Mouse (Mus musculus) mesoderm, embryonic 11.5 days (tissue): ENCODE results near the gene Dmrta1.
"Not testable (repeated sequence)": the region's sequence is repeated elsewhere in the genome, so short reads cannot be mapped to it uniquely, and the experiment has no call there.

Source experiments
- DNase-seq: peaks from one replicate; pipeline ENCODE4 v3.0.0-alpha.2; 2012; ENCODE audit warnings: low read depth, low spot score

Gene Dmrta1

DNA sequence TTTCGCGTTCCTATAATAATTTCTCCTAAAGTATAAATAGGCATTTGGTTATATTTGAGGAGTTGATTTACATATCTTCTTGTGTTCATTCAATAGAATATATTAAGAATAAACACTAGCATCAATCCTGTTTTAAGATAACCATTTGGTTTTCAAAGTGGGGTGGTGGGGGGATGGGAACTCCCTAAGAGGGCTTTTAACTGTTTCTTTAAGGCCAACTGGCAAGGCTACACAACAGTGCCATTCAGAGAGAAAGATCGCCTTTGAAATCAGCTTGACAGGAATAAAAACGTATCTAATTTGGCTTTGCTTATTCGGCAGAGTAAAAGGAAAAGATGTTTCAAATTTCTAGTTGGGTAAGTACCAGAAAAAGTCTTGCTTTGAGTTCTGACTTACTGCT, at the start of gene Dmrta1:
Gene Dmrta1, plus strand, starts transcription at position 242 of the 400 bp plus-strand sequence.
- DNase-seq: no peak

DNA sequence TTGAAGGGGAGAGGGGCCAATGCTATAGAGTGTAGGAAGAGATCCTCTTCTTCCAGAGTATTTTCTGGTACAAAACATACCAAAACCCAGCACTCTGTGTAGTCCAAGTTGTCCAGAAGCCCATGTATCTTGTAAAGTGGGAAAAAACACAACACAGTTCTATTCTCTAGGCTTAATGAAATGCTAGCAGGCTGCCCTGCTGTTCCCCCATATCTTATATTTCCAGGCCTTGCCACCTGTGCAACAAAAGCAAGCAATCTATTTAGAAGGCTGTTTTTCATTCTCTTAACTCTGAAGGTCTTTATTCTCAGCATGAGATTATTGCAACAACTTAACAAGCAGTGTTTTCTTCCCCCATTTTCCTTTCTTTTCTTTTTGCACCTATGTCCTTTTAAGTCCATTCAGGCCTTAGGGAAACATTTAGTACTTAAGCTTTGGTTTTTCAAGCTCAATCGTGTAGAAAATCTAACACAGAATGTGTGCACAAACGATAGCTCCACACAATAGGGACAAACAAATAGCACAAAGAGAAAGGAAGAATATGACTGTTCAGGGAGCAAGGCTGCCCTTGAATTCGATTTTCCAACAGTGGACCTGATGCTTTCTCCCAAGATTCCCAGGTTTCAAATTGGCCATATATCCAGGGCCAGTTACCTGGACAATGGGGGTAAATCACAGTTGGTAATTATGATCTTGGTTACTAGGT, 48.7 kb upstream of the Dmrta1 start:
- DNase-seq: no peak

DNA sequence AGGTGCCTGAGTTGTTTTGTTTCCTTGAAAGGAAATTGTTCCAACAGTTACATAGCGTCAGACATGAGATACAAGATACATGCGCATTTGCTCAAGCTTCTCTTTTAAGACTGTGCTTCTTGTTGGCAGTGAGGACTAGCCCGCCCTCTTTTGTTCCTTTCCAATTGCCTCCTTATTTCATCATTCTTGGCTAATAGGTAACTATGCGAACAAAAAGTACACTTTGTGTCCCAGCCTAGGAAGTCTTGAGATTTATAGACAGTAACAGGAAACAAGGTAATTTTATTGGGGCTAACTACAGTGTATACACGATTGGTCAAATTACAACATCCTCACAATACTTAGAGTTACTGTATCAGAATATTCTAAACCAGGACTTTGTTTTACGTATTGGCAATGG, 47.7 kb upstream of the Dmrta1 start:
- DNase-seq: no peak

- no peak for DNase-seq
Observed at GRCm38 (mm10) chr4:89638651-89639050, 40.6 kb upstream of the Dmrta1 start.

- no peak for DNase-seq
Observed at GRCm38 (mm10) chr4:89644235-89645115, 34.8 kb upstream of the Dmrta1 start.

DNA sequence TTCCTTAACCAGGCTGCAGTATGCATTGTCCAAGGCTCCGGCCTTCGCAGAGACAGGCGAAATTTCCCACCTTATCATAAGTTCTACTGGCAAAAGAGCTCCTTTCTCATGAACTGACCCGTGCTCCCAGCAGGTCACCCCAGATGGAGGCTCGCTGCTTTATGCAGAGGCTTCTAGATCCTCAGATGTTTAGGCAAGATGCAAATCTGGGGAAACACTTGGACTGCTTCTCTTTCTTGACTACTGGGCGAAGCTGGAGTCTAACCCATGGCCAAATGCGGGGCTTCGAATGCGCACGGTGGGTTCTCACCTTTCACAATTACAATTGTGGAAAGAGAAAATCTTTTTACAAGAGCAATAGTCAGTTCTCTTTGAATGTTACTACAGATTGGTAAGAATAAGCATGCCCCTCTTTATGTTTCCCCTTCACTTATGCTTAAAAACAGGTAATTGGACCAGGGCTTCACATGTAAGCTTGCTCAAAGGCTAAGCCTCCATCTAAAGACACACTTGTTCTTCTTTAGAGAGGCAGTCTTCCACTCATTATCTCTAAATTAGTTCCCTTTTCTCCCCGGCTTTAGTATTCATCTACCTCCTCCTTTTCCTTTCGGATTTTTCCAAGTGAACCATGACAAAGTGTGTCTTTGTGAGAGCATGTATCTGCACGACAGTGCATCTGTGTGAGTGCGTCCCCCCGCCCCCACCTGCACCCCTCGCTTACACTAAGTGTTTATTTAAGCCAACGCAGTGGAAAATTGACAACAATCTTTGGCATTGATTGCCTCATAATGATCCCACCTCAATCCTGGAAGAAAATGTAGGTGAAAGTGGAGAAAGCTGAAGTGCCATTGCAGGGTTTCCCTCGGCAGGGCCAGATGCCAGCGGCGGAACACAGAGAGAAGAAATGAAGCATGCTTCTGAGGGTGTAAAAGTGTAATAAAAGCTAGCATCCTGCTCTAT, 28.6 kb upstream of the Dmrta1 start:
- DNase-seq: no peak

DNA sequence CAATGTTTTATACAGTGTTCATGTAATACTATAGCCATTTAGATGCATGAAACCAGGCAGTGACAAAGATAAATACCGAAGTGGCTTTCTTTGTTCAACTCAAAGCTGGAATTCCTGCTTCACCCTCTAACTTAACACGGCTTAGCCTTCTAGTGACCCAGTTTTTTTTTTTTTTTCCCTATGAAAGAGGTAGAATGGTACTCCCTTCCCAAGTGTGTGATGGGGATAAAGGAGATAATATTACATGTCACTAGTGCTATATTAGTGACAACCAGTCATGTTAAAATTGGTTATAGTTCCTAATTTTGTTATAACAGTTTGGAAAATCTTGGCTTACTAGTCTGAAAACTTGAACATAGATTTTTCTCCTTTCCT, 27.9 kb upstream of the Dmrta1 start:
- no peak for DNase-seq

- DNase-seq: no peak
Observed at GRCm38 (mm10) chr4:89651779-89652178, 27.5 kb upstream of the Dmrta1 start.

DNA sequence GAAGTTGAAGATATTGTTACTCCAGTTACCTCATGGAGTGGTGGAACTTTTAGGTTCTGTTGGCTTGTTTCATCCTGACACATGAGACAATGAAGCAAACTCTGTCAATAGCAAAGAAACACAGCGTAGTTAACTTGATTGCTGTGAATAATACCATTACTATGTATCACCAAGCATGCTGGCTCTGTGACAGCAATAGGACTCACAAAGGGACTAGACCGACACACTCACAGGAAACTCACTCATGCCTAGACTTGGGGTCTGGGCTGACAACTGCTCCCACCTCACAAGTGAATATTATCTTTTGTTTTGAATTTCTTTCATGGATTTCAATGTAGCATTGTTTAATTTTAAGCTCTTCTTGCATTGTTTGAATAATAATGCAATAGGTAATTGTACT, 15.8 kb upstream of the Dmrta1 start:
- no peak for DNase-seq

DNA sequence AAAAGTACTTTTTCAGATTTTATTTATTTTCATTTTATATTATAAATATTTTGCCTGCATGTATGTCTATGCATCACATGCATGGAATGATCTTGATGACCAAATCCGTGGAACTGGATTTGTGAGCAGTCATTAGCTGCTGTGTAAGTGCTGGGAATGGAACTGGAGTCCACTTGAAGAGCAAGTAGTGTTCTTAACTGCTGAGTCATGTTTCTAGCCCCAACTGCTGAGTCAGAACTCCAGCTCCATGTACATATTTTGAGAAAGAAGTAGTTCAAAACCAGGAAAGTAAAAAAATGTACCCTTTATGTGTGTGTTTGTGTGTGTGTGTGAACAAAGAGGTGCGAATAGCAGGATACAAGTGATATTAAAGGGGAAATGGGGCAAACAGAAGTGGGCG, 4.5 kb upstream of the Dmrta1 start:
- DNase-seq: no peak

DNA sequence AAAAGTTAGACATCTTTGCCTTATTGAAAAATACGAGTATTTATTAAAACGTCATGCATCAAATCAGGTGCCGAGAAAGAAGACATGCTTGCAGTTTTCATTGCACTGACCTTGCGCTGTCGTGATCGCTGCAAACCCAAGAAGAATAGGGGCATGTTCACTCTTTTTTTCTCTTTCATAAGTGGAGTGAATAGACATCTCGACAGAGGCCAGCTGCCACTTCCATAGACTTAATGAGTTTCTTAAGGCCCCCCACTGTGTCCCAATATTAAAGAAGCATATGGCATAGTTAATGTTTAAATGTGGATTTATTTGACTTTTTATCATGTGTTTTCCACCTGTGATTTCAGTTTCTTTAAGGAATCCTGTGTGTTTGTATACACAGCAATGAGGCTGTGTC, 1.3 kb upstream of the Dmrta1 start:
- peak; percentile 25 for DNase-seq

GRCm38 (mm10) chr4:89678713-89679112, 523 bp upstream of the Dmrta1 start:
- DNase-seq: no peak

- DNase-seq: peak; percentile 48
Observed at GRCm38 (mm10) chr4:89687961-89688803, 8.9 kb downstream of the Dmrta1 start.

- DNase-seq: peak; percentile 25
Observed at GRCm38 (mm10) chr4:89688804-89689497, 9.7 kb downstream of the Dmrta1 start.

- DNase-seq: no peak
Observed at GRCm38 (mm10) chr4:89691936-89692335, 12.7 kb downstream of the Dmrta1 start.

GRCm38 (mm10) chr4:89692780-89693179, 13.5 kb downstream of the Dmrta1 start:
- no peak for DNase-seq

- DNase-seq: no peak
Observed at GRCm38 (mm10) chr4:89695589-89695988, 16.4 kb downstream of the Dmrta1 start.

DNA sequence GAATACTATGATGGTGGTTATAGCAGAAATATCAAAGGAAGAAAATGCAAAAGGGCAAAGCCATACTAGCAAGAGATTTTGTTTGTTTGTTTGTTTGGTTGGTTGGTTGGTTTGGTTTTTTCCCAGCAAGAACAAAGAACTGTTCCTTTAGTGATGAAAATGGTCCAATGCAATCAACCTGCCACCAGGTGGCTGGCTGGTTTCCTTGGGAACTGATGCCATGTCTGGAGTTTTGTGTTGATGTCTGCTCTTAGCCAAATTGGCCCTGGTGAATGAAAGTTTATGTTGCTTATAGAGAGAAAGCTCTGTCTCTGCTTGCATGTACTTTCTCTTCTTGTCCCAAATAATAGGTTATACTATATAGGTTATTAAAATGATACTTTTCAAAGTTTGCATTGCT, 18.7 kb downstream of the Dmrta1 start:
- DNase-seq: no peak

DNA sequence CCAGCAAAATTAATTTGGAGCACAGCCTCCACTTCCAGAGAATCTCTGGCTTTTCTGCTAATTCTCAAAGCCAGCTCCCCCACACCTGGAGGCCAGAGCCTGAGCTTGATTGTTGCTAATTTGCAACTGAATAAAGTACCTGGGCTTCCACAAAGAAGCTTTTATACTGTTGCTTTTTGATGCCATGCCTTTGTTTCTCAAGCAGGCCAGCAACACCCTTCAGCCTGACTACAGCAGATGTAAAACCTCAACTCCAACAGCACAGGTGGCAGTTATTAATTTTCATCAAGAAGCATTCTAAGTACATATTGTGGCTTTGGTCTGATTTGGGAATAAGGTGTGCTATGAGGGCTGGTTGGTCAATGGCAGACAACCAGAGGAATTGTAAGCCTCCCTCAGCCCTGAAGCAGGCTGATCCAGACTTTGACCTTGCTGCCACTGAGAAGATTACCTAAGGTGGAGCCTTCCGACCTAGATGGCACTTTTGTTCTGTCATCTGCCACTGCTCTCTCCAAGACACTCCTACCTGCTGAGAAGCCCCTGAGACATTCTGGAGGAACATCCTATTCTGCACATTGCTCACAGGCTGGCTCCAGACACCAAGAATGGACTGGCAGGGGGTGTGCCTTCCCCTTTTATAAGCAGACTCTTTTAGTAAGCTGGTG, 44.4 kb downstream of the Dmrta1 start:
- DNase-seq: not testable (repeated sequence)
